Mouse (Mus musculus) midbrain, embryonic 10.5 days (tissue): ENCODE data around the gene Mrps30. TPM values are rescaled to one million over a fixed set of nuclear protein-coding genes. Genes with fewer than 3 reads are reported as not detected.
"Not testable (repeated sequence)": the region's sequence is repeated elsewhere in the genome, so short reads cannot be mapped to it uniquely, and the experiment has no call there.

ENCODE experiments used
- DNase-seq: peaks from one replicate; pipeline ENCODE4 v3.0.0-alpha.2; 2017; ENCODE audit warnings: low spot score
- H3K27ac ChIP-seq: fragments of 300-500 bp; sonication (generic); replicated peaks from 2 replicates; pipeline ENCODE4 v1.5.1; 2016; ENCODE audit warnings: mild to moderate bottlenecking
- H3K27me3 ChIP-seq: fragments of 300-500 bp; sonication (generic); 2 replicates; pipeline ENCODE4 v1.6.1; 2016; ENCODE audit warnings: low read depth, mild to moderate bottlenecking; ENCODE audit not compliant: poor library complexity, severe bottlenecking
- H3K36me3 ChIP-seq: fragments of 300-500 bp; sonication (generic); 2 replicates; pipeline ENCODE4 v1.6.1; 2016; ENCODE audit warnings: mild to moderate bottlenecking, moderate library complexity
- H3K4me1 ChIP-seq: fragments of 300-500 bp; sonication (generic); 2 replicates; pipeline ENCODE4 v1.6.1; 2016
- H3K4me3 ChIP-seq: fragments of 300-500 bp; sonication (generic); 2 replicates; pipeline ENCODE4 v1.5.1; 2016; ENCODE audit warnings: mild to moderate bottlenecking, moderate library complexity
- H3K9me3 ChIP-seq: fragments of 300-500 bp; sonication (generic); replicated peaks from 2 replicates; pipeline ENCODE4 v1.6.1; 2016; ENCODE audit warnings: mild to moderate bottlenecking
- WGBS: fragments of 180-500 bp; shearing (Covaris S2); methylation state at CpG from one replicate; pipeline ENCODE4 v1.1.7; 2016; 5-methylcytosine and 5-hydroxymethylcytosine counted together
- polyA plus RNA-seq: library from polyadenylated mRNA; unstranded; fragments of >200 nt; fragmentation: Nextera tagmentation; extraction: Ambion mirVana; gene quantifications from 2 replicates; pipeline ENCODE4 v1.2.1, GENCODE M21; 2016

The Mrps30 gene
- 39.5 and 42.3 TPM in 2 replicates for polyA plus RNA-seq

GRCm38 (mm10) chr13:118386511-118387447, at the start of gene Mrps30, which contains the start of gene B430218F22Rik:
Mrps30 (minus strand) TSS chr13:118387252.
B430218F22Rik (plus strand) TSS chr13:118386630.
- DNase-seq: peak; percentile 95
- under 1% methylated on average over 88 of the region's 93 CpGs for WGBS

DNA sequence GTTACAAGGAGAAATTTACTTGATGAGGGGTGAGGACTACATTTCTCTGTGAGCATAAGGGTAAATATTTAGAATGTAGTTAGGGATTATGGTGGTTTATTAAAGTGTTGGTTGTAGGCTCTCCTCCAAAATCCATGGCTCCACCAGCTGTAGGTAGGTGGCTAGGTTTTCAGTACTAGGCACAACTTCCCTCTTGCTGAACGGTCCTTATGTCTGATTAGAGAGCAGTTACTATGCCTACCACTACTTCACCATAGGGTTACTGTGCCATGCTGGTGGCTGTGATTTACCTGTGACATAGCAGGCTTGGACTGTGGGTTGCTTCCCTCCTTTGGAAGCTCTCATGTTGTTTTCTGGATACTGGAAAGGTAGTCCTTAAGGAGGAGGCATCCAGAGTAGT, 33.8 kb upstream of the Mrps30 start:
- 79% methylated on average over 1 of the region's 1 CpGs for WGBS
- H3K9me3 ChIP-seq: no peaks in the 10 kb centered on the region

More at GRCm38 (mm10) chr13:118386511-118387447, at the start of gene Mrps30, which contains the start of gene B430218F22Rik:
- H3K4me3 ChIP-seq: peak within 1 kb of the TSS; percentile 93
- H3K36me3 ChIP-seq: peaks cover 32% of the 10 kb centered on the region
- no peaks in the 10 kb centered on the region for H3K27me3 ChIP-seq
- H3K4me1 ChIP-seq: peaks cover 14% of the 10 kb centered on the region
- H3K27ac ChIP-seq: peak within 1 kb of the TSS; percentile 95
- H3K9me3 ChIP-seq: no peaks in the 10 kb centered on the region

GRCm38 (mm10) chr13:118420408-118420807, 33.4 kb upstream of the Mrps30 start:
- DNase-seq: no peak
- H3K4me3 ChIP-seq: no peak overlapping the region
- no peak overlapping the region for H3K27ac ChIP-seq
- 97% methylated on average over 1 of the region's 1 CpGs for WGBS
- no peaks in the 10 kb centered on the region for H3K9me3 ChIP-seq
- no peaks in the 10 kb centered on the region for H3K27me3 ChIP-seq
- H3K36me3 ChIP-seq: no peaks in the 10 kb centered on the region
- H3K4me1 ChIP-seq: no peaks in the 10 kb centered on the region

More for the DNA sequence above, 33.8 kb upstream of the Mrps30 start:
- no peak overlapping the region for H3K4me3 ChIP-seq
- no peaks in the 10 kb centered on the region for H3K4me1 ChIP-seq
- no peak overlapping the region for H3K27ac ChIP-seq
- no peaks in the 10 kb centered on the region for H3K27me3 ChIP-seq
- DNase-seq: no peak
- no peaks in the 10 kb centered on the region for H3K36me3 ChIP-seq

DNA sequence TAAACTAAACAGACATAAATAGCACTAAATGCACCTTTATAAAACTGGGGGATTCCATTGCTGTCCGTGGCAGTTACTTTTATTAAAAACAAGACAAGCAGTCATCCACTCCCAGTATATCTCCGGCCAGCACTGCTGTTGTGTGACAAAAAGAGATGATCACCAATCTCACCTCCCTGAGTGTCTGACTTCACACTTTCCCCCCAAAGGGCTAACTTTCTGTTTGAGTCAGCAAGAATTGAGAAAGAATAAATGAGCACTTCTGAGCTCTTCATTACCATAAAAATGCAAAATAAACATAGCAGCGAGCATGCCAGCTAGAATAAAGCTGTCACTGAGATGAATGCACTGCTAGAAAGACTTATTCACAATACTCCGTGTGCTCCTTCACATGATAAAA, 31.1 kb upstream of the Mrps30 start:
- Histone ChIP-seq H3K27me3 (no peaks in the 10 kb centered on the region), H3K27ac (no peak overlapping the region), H3K4me3 (no peak overlapping the region), H3K4me1 (no peaks in the 10 kb centered on the region), H3K36me3 (no peaks in the 10 kb centered on the region), H3K9me3 (no peaks in the 10 kb centered on the region)
- no peak for DNase-seq
- 65% methylated on average over 4 of the region's 4 CpGs for WGBS

DNA sequence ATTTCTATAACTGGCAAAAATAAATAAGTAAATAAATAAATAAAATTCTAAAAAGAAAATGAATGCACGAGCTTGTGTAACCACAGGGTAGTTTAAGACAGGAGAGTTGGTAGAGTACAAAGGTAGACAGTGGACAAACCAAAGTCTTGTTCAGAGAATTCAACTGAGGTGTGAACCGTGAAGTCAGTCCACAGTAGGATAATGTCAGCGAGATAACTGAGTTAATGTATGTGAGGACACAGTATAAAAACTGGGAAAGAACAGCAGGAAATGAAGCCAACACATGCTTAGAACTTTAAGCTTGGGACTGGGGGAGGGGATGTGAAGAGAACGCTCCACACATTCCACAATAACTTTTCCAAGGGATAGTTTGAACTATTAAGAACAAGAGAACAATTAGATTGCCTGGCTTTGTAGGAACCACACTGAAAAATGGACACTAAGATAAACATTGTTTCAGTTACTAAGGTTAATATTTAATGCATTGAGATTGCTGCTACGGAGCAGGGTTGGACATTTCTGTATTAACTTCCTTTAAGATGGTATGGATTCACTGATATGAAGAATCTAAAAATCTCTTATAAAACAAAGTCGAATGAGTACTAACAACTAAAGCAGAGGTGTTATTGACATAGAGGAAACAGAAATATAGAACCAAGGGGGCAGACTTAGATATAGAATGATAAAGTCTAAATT, 24.4 kb upstream of the Mrps30 start:
- no peaks in the 10 kb centered on the region for H3K4me1 ChIP-seq
- H3K27me3 ChIP-seq: no peaks in the 10 kb centered on the region
- no peaks in the 10 kb centered on the region for H3K9me3 ChIP-seq
- DNase-seq: no peak
- WGBS: 86% methylated on average over 6 of the region's 6 CpGs
- no peak overlapping the region for H3K27ac ChIP-seq
- H3K36me3 ChIP-seq: no peaks in the 10 kb centered on the region
- H3K4me3 ChIP-seq: no peak overlapping the region

- DNase-seq: no peak
Measured at GRCm38 (mm10) chr13:118403544-118403943, 16.5 kb upstream of the Mrps30 start.

DNA sequence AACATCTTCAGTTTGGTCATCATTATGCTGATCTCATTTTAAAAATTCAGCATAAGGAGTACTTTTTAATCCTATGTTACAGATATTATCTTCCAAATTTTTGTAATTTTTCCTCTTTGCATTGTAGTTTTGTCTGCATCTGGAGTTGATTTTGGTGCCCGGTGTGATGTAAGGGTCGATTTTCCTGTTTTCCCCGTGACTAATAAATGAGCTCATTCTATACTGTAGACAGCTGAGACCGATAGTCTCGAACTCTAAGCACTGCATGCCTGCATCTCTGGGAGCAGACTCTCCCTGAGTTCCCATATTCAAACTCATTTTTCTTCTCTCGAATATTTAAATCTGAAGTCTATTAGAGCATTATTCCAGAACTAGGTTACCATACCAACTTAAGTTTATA, 13.3 kb upstream of the Mrps30 start:
- Histone ChIP-seq H3K27me3 (no peaks in the 10 kb centered on the region), H3K27ac (no peak overlapping the region), H3K9me3 (no peaks in the 10 kb centered on the region), H3K36me3 (no peaks in the 10 kb centered on the region), H3K4me3 (no peak overlapping the region), H3K4me1 (no peaks in the 10 kb centered on the region)
- WGBS: 78% methylated on average over 6 of the region's 6 CpGs
- no peak for DNase-seq

More at GRCm38 (mm10) chr13:118403544-118403943, 16.5 kb upstream of the Mrps30 start:
- Histone ChIP-seq H3K36me3 (no peaks in the 10 kb centered on the region), H3K27me3 (no peaks in the 10 kb centered on the region), H3K27ac (no peak overlapping the region), H3K4me1 (no peaks in the 10 kb centered on the region), H3K4me3 (no peak overlapping the region), H3K9me3 (no peaks in the 10 kb centered on the region)

DNA sequence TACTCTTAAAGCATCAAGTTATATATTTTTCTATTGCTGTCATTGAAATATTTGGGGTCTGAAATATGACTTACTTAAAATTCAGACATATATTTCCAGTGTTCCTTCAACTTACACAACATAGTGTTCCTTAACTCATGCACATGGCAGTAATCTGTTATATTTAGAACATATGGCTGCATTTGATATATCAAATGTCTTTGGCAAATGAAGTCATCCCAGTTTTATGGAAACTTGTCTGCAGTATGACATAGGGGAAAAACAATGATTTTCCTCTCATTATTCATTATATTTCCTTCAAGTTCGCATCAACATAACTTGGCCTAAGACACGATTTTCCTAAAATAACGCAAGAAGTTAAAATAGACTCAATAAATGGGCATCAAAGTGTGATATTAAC, 8.8 kb upstream of the Mrps30 start:
- no peak overlapping the region for H3K4me3 ChIP-seq
- no peaks in the 10 kb centered on the region for H3K27me3 ChIP-seq
- DNase-seq: no peak
- H3K27ac ChIP-seq: no peak overlapping the region
- H3K36me3 ChIP-seq: no peaks in the 10 kb centered on the region
- H3K9me3 ChIP-seq: no peaks in the 10 kb centered on the region
- no peaks in the 10 kb centered on the region for H3K4me1 ChIP-seq
- 92% methylated on average over 3 of the region's 3 CpGs for WGBS

- Histone ChIP-seq H3K4me3 (peak overlapping the region; percentile 93), H3K4me1 (peaks cover 14% of the 10 kb centered on the region), H3K27ac (peak overlapping the region; percentile 95), H3K36me3 (peaks cover 27% of the 10 kb centered on the region)
- H3K9me3 ChIP-seq, H3K27me3 ChIP-seq, DNase-seq: not testable (repeated sequence)
- 12% methylated on average over 10 of the region's 10 CpGs for WGBS
Measured at GRCm38 (mm10) chr13:118387448-118387801, 373 bp upstream of the Mrps30 start.

DNA sequence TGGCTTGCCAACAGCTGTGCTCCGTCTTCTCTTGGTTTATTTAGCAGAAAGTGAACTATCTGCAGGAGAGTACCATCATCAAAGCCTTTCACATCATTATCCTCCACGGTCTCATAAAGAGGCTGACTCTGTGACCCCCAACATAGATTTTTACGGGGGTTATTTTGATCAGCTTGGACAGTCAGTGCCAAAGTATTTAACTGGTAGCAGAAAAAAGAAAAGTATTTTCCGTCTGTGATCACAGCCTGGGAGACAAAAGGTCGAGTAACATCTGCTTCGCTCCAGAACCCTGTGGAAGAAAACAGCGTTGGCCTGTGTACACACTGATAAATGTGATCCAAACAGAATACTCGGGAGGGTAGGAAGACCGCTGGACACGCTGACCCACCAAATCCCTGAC, 6.7 kb downstream of the Mrps30 start:
- Histone ChIP-seq H3K9me3 (no peaks in the 10 kb centered on the region), H3K27ac (no peak overlapping the region), H3K4me1 (peaks cover 5% of the 10 kb centered on the region; the same call in 1 of the 2 replicates), H3K36me3 (peaks cover 82% of the 10 kb centered on the region), H3K27me3 (no peaks in the 10 kb centered on the region), H3K4me3 (no peak overlapping the region)
- DNase-seq: no peak
- 85% methylated on average over 10 of the region's 10 CpGs for WGBS

DNA sequence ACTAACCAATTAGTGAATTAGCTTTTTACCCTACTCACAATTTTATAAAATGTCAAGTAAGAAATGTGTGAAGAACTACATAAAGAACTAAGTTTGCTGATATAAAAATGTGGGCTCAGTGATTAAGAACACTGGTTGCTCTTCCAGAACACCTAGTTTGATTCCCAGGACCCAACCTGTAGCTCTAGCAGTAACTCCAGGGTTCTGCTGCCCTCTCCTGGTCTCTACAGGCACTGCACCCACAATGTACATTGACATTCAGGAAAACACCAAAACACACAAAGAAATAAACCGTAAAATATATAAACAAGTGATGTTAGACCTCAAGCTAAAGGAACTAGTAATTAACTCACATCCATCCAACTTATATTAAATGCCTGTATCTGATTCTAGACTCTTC, 7.9 kb downstream of the Mrps30 start:
- Histone ChIP-seq H3K4me3 (no peak overlapping the region), H3K4me1 (no peaks in the 10 kb centered on the region), H3K27ac (no peak overlapping the region), H3K9me3 (no peaks in the 10 kb centered on the region), H3K27me3 (no peaks in the 10 kb centered on the region), H3K36me3 (peaks cover 72% of the 10 kb centered on the region)
- DNase-seq: peak; percentile 47
- WGBS: 76% methylated on average over 1 of the region's 1 CpGs

- 91% methylated on average over 4 of the region's 4 CpGs for WGBS
- H3K9me3 ChIP-seq: no peaks in the 10 kb centered on the region
Measured at GRCm38 (mm10) chr13:118372871-118373270, 14.2 kb downstream of the Mrps30 start.

GRCm38 (mm10) chr13:118365774-118366173, 21.3 kb downstream of the Mrps30 start:
- Histone ChIP-seq H3K9me3 (no peaks in the 10 kb centered on the region), H3K4me3 (no peak overlapping the region), H3K27me3 (no peaks in the 10 kb centered on the region), H3K36me3 (no peaks in the 10 kb centered on the region), H3K27ac (no peak overlapping the region), H3K4me1 (no peaks in the 10 kb centered on the region)
- no peak for DNase-seq
- WGBS: 77% methylated on average over 1 of the region's 1 CpGs

More at GRCm38 (mm10) chr13:118372871-118373270, 14.2 kb downstream of the Mrps30 start:
- H3K27ac ChIP-seq: no peak overlapping the region
- no peaks in the 10 kb centered on the region for H3K27me3 ChIP-seq
- no peak for DNase-seq
- peaks cover 14% of the 10 kb centered on the region for H3K36me3 ChIP-seq
- no peaks in the 10 kb centered on the region for H3K4me1 ChIP-seq
- no peak overlapping the region for H3K4me3 ChIP-seq
